Mouse (Mus musculus): ENCODE data around the gene G430095P16Rik.

The G430095P16Rik gene

GRCm38 (mm10) chr8:84708774-84709475 lies 13.9 kb upstream of the G430095P16Rik start:
- no peak for TF ChIP-seq GATA4 (IDR thresholded peaks at IDR 0.05; ENCODE audit: insufficient replicate concordance, low read length)

GRCm38 (mm10) chr8:84709931-84710330 lies 12.9 kb upstream of the G430095P16Rik start:
- no peak for TF ChIP-seq GATA4 (IDR thresholded peaks at IDR 0.05; ENCODE audit: insufficient replicate concordance, low read length)

GRCm38 (mm10) chr8:84711312-84711711 lies 11.5 kb upstream of the G430095P16Rik start:
- no peak for TF ChIP-seq GATA4 (IDR thresholded peaks at IDR 0.05; ENCODE audit: insufficient replicate concordance, low read length)

GRCm38 (mm10) chr8:84711933-84712758 lies 10.7 kb upstream of the G430095P16Rik start:
- TF ChIP-seq GATA4 (IDR thresholded peaks at IDR 0.05; ENCODE audit: insufficient replicate concordance, low read length): no peak

- TF ChIP-seq GATA4 (IDR thresholded peaks at IDR 0.05; ENCODE audit: insufficient replicate concordance, low read length): no peak
Observed at GRCm38 (mm10) chr8:84712759-84713120, 10.1 kb upstream of the G430095P16Rik start.

- no peak for TF ChIP-seq GATA4 (IDR thresholded peaks at IDR 0.05; ENCODE audit: insufficient replicate concordance, low read length)
Observed at GRCm38 (mm10) chr8:84713381-84713780, 9.4 kb upstream of the G430095P16Rik start.

- TF ChIP-seq GATA4 (IDR thresholded peaks at IDR 0.05; ENCODE audit: insufficient replicate concordance, low read length): no peak
Observed at GRCm38 (mm10) chr8:84714161-84714560, 8.6 kb upstream of the G430095P16Rik start.

- no peak for TF ChIP-seq GATA4 (IDR thresholded peaks at IDR 0.05; ENCODE audit: insufficient replicate concordance, low read length)
Observed at GRCm38 (mm10) chr8:84715893-84716468, 6.8 kb upstream of the G430095P16Rik start.

GRCm38 (mm10) chr8:84716790-84717189 lies 6.0 kb upstream of the G430095P16Rik start:
- TF ChIP-seq GATA4 (IDR thresholded peaks at IDR 0.05; ENCODE audit: insufficient replicate concordance, low read length): no peak

- TF ChIP-seq GATA4 (IDR thresholded peaks at IDR 0.05; ENCODE audit: insufficient replicate concordance, low read length): no peak
Observed at GRCm38 (mm10) chr8:84718476-84718875, 4.3 kb upstream of the G430095P16Rik start.

GRCm38 (mm10) chr8:84718959-84719690 lies 3.7 kb upstream of the G430095P16Rik start:
- TF ChIP-seq GATA4 (IDR thresholded peaks at IDR 0.05; ENCODE audit: insufficient replicate concordance, low read length): no peak

GRCm38 (mm10) chr8:84722530-84722849 lies 317 bp upstream of the G430095P16Rik start:
- TF ChIP-seq GATA4 (IDR thresholded peaks at IDR 0.05; ENCODE audit: insufficient replicate concordance, low read length): no peak

- TF ChIP-seq GATA4 (IDR thresholded peaks at IDR 0.05; ENCODE audit: insufficient replicate concordance, low read length): no peak
Observed at GRCm38 (mm10) chr8:84723571-84723900, 729 bp downstream of the G430095P16Rik start.

- TF ChIP-seq GATA4 (IDR thresholded peaks at IDR 0.05; ENCODE audit: insufficient replicate concordance, low read length): no peak
Observed at GRCm38 (mm10) chr8:84724683-84725082, 1.9 kb downstream of the G430095P16Rik start.

- TF ChIP-seq GATA4 (IDR thresholded peaks at IDR 0.05; ENCODE audit: insufficient replicate concordance, low read length): no peak
Observed at GRCm38 (mm10) chr8:84725246-84725940, 2.6 kb downstream of the G430095P16Rik start.
